ENCODE assay signal across 16 mouse cellular contexts in the genomic region with DNA sequence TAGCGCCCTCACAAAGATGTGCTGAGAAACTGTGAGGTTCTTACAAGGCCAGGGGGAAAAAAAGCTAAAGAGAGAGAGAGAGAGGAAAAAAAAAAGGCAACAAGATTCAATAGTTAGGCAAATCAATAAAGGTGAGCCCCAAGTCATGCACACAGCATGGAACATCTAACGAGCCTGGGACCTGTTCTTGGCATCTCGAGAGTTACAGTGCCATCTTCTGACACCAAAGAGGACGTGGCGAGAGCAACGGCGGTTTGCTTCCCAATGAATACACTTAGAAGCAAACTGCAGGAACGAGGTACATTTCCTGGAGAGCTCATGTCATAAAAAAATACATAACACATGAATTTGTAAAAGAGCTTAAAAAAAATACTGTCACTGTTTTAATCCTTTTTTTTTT. TPM values are rescaled to one million over a fixed set of nuclear protein-coding genes. Genes with fewer than 3 reads are reported as not detected.
DNase-seq lines count a peak whose midpoint lies in the region; ATAC-seq and TF ChIP-seq lines count a peak whose summit lies in the region.
"Had no signal": no experiment of that assay in that cellular context is flagged by ENCODE, and none has a peak within 500 bp of the region (broad histone marks: within the 10 kb centered on the region; RNA-seq: fewer than 3 reads in every experiment).

No protein-coding gene starts in this region.

- WGBS in kidney, postnatal 0 days: 68% methylated on average over 8 of the region's 8 CpGs
- 56% methylated on average over 8 of the region's 8 CpGs for WGBS in lung, postnatal 0 days

- H3K9me3 ChIP-seq in kidney, postnatal 0 days (replicated peaks; ENCODE audit: low read length): no peaks in the 10 kb centered on the region
- no peaks in the 10 kb centered on the region for H3K9me3 ChIP-seq in lung, postnatal 0 days (ENCODE audit: low read length)
- H3K9me3 ChIP-seq: heart, embryonic 13.5 days; neural tube, embryonic 12.5 days had no signal

- no peak for TF ChIP-seq EP300 in lung, postnatal 0 days (IDR thresholded peaks at IDR 0.05)

- peaks cover 61% of the 10 kb centered on the region for H3K36me3 ChIP-seq in kidney, postnatal 0 days (ENCODE audit: insufficient read depth, low read length)
- peaks cover 39% of the 10 kb centered on the region for H3K36me3 ChIP-seq in lung, postnatal 0 days (ENCODE audit: insufficient read depth, low read length)

- no peak overlapping the region for H3K4me3 ChIP-seq in kidney, postnatal 0 days (replicated peaks; ENCODE audit: low read depth, low read length)
- H3K4me3 ChIP-seq in lung, postnatal 0 days (ENCODE audit: low read depth, low read length): no peak overlapping the region
- H3K4me3 ChIP-seq: erythroblast, embryonic 14.5 days; heart, embryonic 13.5 days; neural tube, embryonic 12.5 days had no signal

- DNase-seq in frontal cortex, postnatal 25 days (ENCODE audit: low spot score in 2 of 2): no peak
- DNase-seq in kidney, postnatal 0 days (ENCODE audit: low spot score): peak; percentile 14
- no peak for DNase-seq in kidney, postnatal 10 days
- DNase-seq in lung, postnatal 0 days (ENCODE audit: low spot score): no peak
- no peak for DNase-seq in lung, postnatal 36 days
- peak; percentile 23 for DNase-seq in retina, postnatal 7 days (ENCODE audit: low read depth, low spot score)
- no peak for DNase-seq in MN1 (ENCODE audit: low spot score)
- DNase-seq: adrenal gland, postnatal 36 days; cerebellum, adult 9-11 months; gastrocnemius, postnatal 36 days; lung, adult 18-20 months; thymus, postnatal 25 days had no signal

- peak; percentile 79; the same call in 1 of the 2 replicates for ATAC-seq in frontal cortex, adult (ENCODE audit: low TSS enrichment)
- no peak for ATAC-seq in kidney, postnatal 0 days (replicated peaks; ENCODE audit: low FRiP score, low read depth)
- ATAC-seq in lung, postnatal 0 days: no peak

- H3K4me1 ChIP-seq in kidney, postnatal 0 days (replicated peaks; ENCODE audit: insufficient read depth, low read length): no peaks in the 10 kb centered on the region
- no peaks in the 10 kb centered on the region for H3K4me1 ChIP-seq in lung, postnatal 0 days (ENCODE audit: insufficient read depth, low read depth, low read length)
- H3K4me1 ChIP-seq: heart, embryonic 13.5 days; neural tube, embryonic 12.5 days had no signal

- no peak overlapping the region for H3K4me2 ChIP-seq in kidney, postnatal 0 days (ENCODE audit: low read length)
- no peak overlapping the region for H3K4me2 ChIP-seq in lung, postnatal 0 days (replicated peaks; ENCODE audit: low read depth, low read length)
- H3K4me2 ChIP-seq: heart, embryonic 13.5 days; neural tube, embryonic 12.5 days had no signal

- H3K27me3 ChIP-seq in kidney, postnatal 0 days (ENCODE audit: insufficient read depth, low read length): no peaks in the 10 kb centered on the region
- no peaks in the 10 kb centered on the region for H3K27me3 ChIP-seq in lung, postnatal 0 days (replicated peaks; ENCODE audit: insufficient read depth, low read length)
- H3K27me3 ChIP-seq: heart, embryonic 13.5 days; neural tube, embryonic 12.5 days had no signal

- TF ChIP-seq CTCF in kidney, postnatal 0 days (IDR thresholded peaks at IDR 0.05; ENCODE audit: low read depth): peak; percentile 40; the same call in 1 of the 2 replicates
- TF ChIP-seq CTCF in lung, postnatal 0 days (IDR thresholded peaks at IDR 0.05): peak; percentile 34

- H3K9ac ChIP-seq in kidney, postnatal 0 days (ENCODE audit: low read depth, low read length): no peak overlapping the region
- no peak overlapping the region for H3K9ac ChIP-seq in lung, postnatal 0 days (replicated peaks; ENCODE audit: low read depth)
- H3K9ac ChIP-seq: heart, embryonic 13.5 days; neural tube, embryonic 12.5 days had no signal

- no peak overlapping the region for H3K27ac ChIP-seq in kidney, postnatal 0 days
- no peak overlapping the region for H3K27ac ChIP-seq in lung, postnatal 0 days (ENCODE audit: low read length)
- H3K27ac ChIP-seq: heart, embryonic 13.5 days; neural tube, embryonic 12.5 days had no signal

RNA-seq across cellular contexts. Expression of gene Cfap20, which starts 17.8 kb away (rescaled TPM):
- polyA plus RNA-seq in kidney, postnatal 0 days (2015; fragmentation: Nextera tagmentation; extraction: Ambion mirVana): 126 and 129 TPM in 2 replicates
- polyA plus RNA-seq in lung, postnatal 0 days (2015; fragmentation: Nextera tagmentation; extraction: Ambion mirVana): 126 and 138 TPM in 2 replicates

RNA-seq across cellular contexts. Expression of gene Csnk2a2, which starts 37.3 kb away (rescaled TPM):
- 9.5 and 11.2 TPM in 2 replicates for polyA plus RNA-seq in kidney, postnatal 0 days (2015; fragmentation: Nextera tagmentation; extraction: Ambion mirVana)
- 8.3 and 9.8 TPM in 2 replicates for polyA plus RNA-seq in lung, postnatal 0 days (2015; fragmentation: Nextera tagmentation; extraction: Ambion mirVana)

Comparison
In these comparisons a context has a peak if more than half of its experiments do, and no peak if none do; other contexts are left out.
1. DNase-seq: peak in kidney, postnatal 0 days (single experiment) and retina, postnatal 7 days (single experiment); none in frontal cortex, postnatal 25 days (0 of 2), kidney, postnatal 10 days (single experiment), lung, postnatal 0 days (single experiment), lung, postnatal 36 days (single experiment) and MN1 (single experiment).